Mouse (Mus musculus) CH12.LX (cell line): ENCODE data around the gene Frrs1. TPM values are rescaled to one million over a fixed set of nuclear protein-coding genes. Genes with fewer than 3 reads are reported as not detected.

ENCODE experiments used
- DNase-seq: peaks from one replicate; pipeline ENCODE4 v3.0.0-alpha.2; 2013; ENCODE audit errors: extremely low read depth
- H3K27ac ChIP-seq: 2 replicates; pipeline ENCODE4 v1.5.1; 2012; ENCODE audit warnings: low read depth, mild to moderate bottlenecking, control low read depth, moderate library complexity; ENCODE audit not compliant: insufficient read depth
- H3K27me3 ChIP-seq: replicated peaks from 2 replicates; pipeline ENCODE3; 2012; ENCODE audit warnings: inconsistent platforms
- H3K36me3 ChIP-seq, 2 experiments: replicated peaks in 1 of 2; 2 replicates each; pipeline versions ENCODE3 to v1.6.1; 2012; ENCODE audit warnings: inconsistent platforms in 1 of 2, low read length in 1 of 2, mild to moderate bottlenecking in 1 of 2, mixed read lengths in 1 of 2, moderate library complexity in 1 of 2; ENCODE audit not compliant: control insufficient read depth in 1 of 2, insufficient read depth in 1 of 2
- H3K4me1 ChIP-seq, 2 experiments: 2 replicates each; pipeline ENCODE4 v1.6.1; 2012; ENCODE audit warnings: inconsistent platforms in 1 of 2, moderate library complexity in 1 of 2; ENCODE audit not compliant: insufficient read depth in 2 of 2, control insufficient read depth in 1 of 2
- H3K4me2 ChIP-seq: 2 replicates; pipeline ENCODE4 v1.6.1; 2012; ENCODE audit warnings: low read depth, mild to moderate bottlenecking, control low read depth; ENCODE audit not compliant: poor library complexity, insufficient read depth, severe bottlenecking
- H3K4me3 ChIP-seq, 3 experiments: fragments of 150-350 bp in 1 of 3; sonication (generic) in 1 of 3; replicated peaks in 1 of 3; 2 replicates each; pipeline versions ENCODE3 to v1.5.1; 2011 to 2012; ENCODE audit warnings: low read depth in 2 of 3, low read length in 2 of 3, mild to moderate bottlenecking in 2 of 3, moderate library complexity in 2 of 3, control low read depth in 1 of 3, improper control_type of control experiment in 1 of 3, inconsistent platforms in 1 of 3, mixed read lengths in 1 of 3; ENCODE audit not compliant: poor library complexity in 1 of 3
- H3K79me2 ChIP-seq: replicated peaks from 2 replicates; pipeline ENCODE4 v1.6.1; 2012; ENCODE audit warnings: mild to moderate bottlenecking, moderate library complexity; ENCODE audit not compliant: control insufficient read depth, poor library complexity, insufficient read depth, severe bottlenecking; ENCODE audit errors: extremely low read depth
- H3K9ac ChIP-seq: 2 replicates; pipeline ENCODE4 v1.6.1; 2012; ENCODE audit warnings: low read depth, mild to moderate bottlenecking, control low read depth, moderate library complexity; ENCODE audit not compliant: insufficient read depth
- H3K9me3 ChIP-seq: replicated peaks from 2 replicates; pipeline ENCODE3; 2012; ENCODE audit warnings: low read length, inconsistent platforms, mixed read lengths
- BHLHE40 ChIP-seq: IDR thresholded peaks from 2 replicates; pipeline ENCODE4 v1.6.1; 2011; ENCODE audit warnings: mild to moderate bottlenecking, low read depth, low read length, improper control_type of control experiment
- CTCF ChIP-seq, 2 experiments: IDR thresholded peaks in 1 of 2; conservative IDR thresholded peaks in 1 of 2; 2 replicates each; pipeline ENCODE4 v1.5.1; 2011 to 2012; ENCODE audit warnings: low read depth in 2 of 2, low read length in 2 of 2, improper control_type of control experiment in 1 of 2, inconsistent platforms in 1 of 2, mild to moderate bottlenecking in 1 of 2, moderate library complexity in 1 of 2
- E2F4 ChIP-seq: IDR thresholded peaks from 2 replicates; pipeline ENCODE4 v1.6.1; 2011; ENCODE audit warnings: low read depth, low read length, improper control_type of control experiment; ENCODE audit not compliant: insufficient replicate concordance
- GABPA ChIP-seq: IDR thresholded peaks from 2 replicates; pipeline ENCODE4 v1.6.1; 2012; ENCODE audit warnings: low read depth, low read length, improper control_type of control experiment, inconsistent platforms; ENCODE audit not compliant: insufficient replicate concordance
- HCFC1 ChIP-seq: IDR thresholded peaks from 2 replicates; pipeline ENCODE4 v1.6.1; 2012; ENCODE audit warnings: low read depth, mild to moderate bottlenecking, inconsistent platforms, low read length, improper control_type of control experiment
- IRF4 ChIP-seq: IDR thresholded peaks from 2 replicates; pipeline ENCODE4 v1.6.1; 2014; ENCODE audit warnings: low read depth, mild to moderate bottlenecking, inconsistent platforms, low read length, improper control_type of control experiment
- JUN ChIP-seq: IDR thresholded peaks from 2 replicates; pipeline ENCODE4 v1.6.1; 2011; ENCODE audit warnings: low read depth, mild to moderate bottlenecking, low read length, improper control_type of control experiment, moderate library complexity; ENCODE audit not compliant: insufficient read depth
- KAT2A ChIP-seq: IDR thresholded peaks from 2 replicates; pipeline ENCODE4 v1.6.1; 2012; ENCODE audit warnings: low read length, improper control_type of control experiment, inconsistent platforms; ENCODE audit not compliant: insufficient replicate concordance
- MAFK ChIP-seq: IDR thresholded peaks from 2 replicates; pipeline ENCODE4 v1.6.1; 2011; ENCODE audit warnings: low read length, improper control_type of control experiment; ENCODE audit not compliant: insufficient replicate concordance
- MAX ChIP-seq: IDR thresholded peaks from 2 replicates; pipeline ENCODE4 v1.6.1; 2011; ENCODE audit warnings: low read length, improper control_type of control experiment
- MEF2A ChIP-seq: IDR thresholded peaks from 2 replicates; pipeline ENCODE4 v1.6.1; 2014; ENCODE audit warnings: low read depth, mild to moderate bottlenecking, inconsistent platforms, low read length, improper control_type of control experiment, borderline replicate concordance
- MXI1 ChIP-seq: IDR thresholded peaks from 2 replicates; pipeline ENCODE4 v1.6.1; 2011; ENCODE audit warnings: mild to moderate bottlenecking, low read depth, low read length, improper control_type of control experiment
- NELFE ChIP-seq: IDR thresholded peaks from 2 replicates; pipeline ENCODE4 v1.6.1; 2011; ENCODE audit warnings: low read depth, low read length, improper control_type of control experiment
- NRF1 ChIP-seq: IDR thresholded peaks from 2 replicates; pipeline ENCODE4 v1.6.1; 2014; ENCODE audit warnings: low read depth, mild to moderate bottlenecking, inconsistent platforms, low read length, improper control_type of control experiment, moderate library complexity
- PAX5 ChIP-seq: IDR thresholded peaks from 2 replicates; pipeline ENCODE4 v1.6.1; 2012; ENCODE audit warnings: low read length, inconsistent platforms, mixed read lengths
- POLR2AphosphoS2 ChIP-seq: IDR thresholded peaks from 2 replicates; pipeline ENCODE4 v1.6.1; 2011; ENCODE audit warnings: low read depth, low read length, improper control_type of control experiment
- RCOR1 ChIP-seq: conservative IDR thresholded peaks from 2 replicates; pipeline ENCODE4 v1.6.1; 2012; ENCODE audit warnings: low read depth, mild to moderate bottlenecking, inconsistent platforms, low read length, improper control_type of control experiment
- SIN3A ChIP-seq: IDR thresholded peaks from 2 replicates; pipeline ENCODE4 v1.6.1; 2012; ENCODE audit warnings: low read length, improper control_type of control experiment, inconsistent platforms
- SMC3 ChIP-seq: IDR thresholded peaks from 2 replicates; pipeline ENCODE4 v1.6.1; 2011; ENCODE audit warnings: low read depth, low read length, improper control_type of control experiment
- TBP ChIP-seq: conservative IDR thresholded peaks from 2 replicates; pipeline ENCODE4 v1.6.1; 2011; ENCODE audit warnings: low read depth, low read length, improper control_type of control experiment
- TCF12 ChIP-seq: IDR thresholded peaks from 2 replicates; pipeline ENCODE4 v1.6.1; 2014; ENCODE audit warnings: low read depth, mild to moderate bottlenecking, inconsistent platforms, low read length, improper control_type of control experiment
- UBTF ChIP-seq: IDR thresholded peaks from 2 replicates; pipeline ENCODE4 v1.6.1; 2012; ENCODE audit warnings: low read depth, mild to moderate bottlenecking, inconsistent platforms, low read length, improper control_type of control experiment, moderate library complexity
- USF1 ChIP-seq: IDR thresholded peaks from 2 replicates; pipeline ENCODE4 v1.6.1; 2014; ENCODE audit warnings: low read depth, mild to moderate bottlenecking, inconsistent platforms, low read length, improper control_type of control experiment
- USF2 ChIP-seq: conservative IDR thresholded peaks from 2 replicates; pipeline ENCODE4 v1.6.1; 2011; ENCODE audit warnings: low read depth, low read length, improper control_type of control experiment
- ZC3H11A ChIP-seq: IDR thresholded peaks from 2 replicates; pipeline ENCODE4 v1.6.1; 2012; ENCODE audit warnings: low read depth, mild to moderate bottlenecking, inconsistent platforms, low read length, improper control_type of control experiment
- ZKSCAN1 ChIP-seq: IDR thresholded peaks from 2 replicates; pipeline ENCODE4 v1.6.1; 2012; ENCODE audit warnings: low read depth, inconsistent platforms, low read length, improper control_type of control experiment, borderline replicate concordance
- ZMIZ1 ChIP-seq: IDR thresholded peaks from 2 replicates; pipeline ENCODE4 v1.6.1; 2012; ENCODE audit warnings: low read depth, mild to moderate bottlenecking, inconsistent platforms, low read length, improper control_type of control experiment
- ZNF384 ChIP-seq: IDR thresholded peaks from 2 replicates; pipeline ENCODE4 v1.6.1; 2012; ENCODE audit warnings: low read depth, low read length, improper control_type of control experiment, inconsistent platforms
- dilution Hi-C: fragments of 300-500 bp; cut with MboI; formaldehyde crosslinking; loops from 2 replicates; pipeline ENCODE4 v1.14.3; 2020; ENCODE audit warnings: low sequenced_read_pairs; ENCODE audit not compliant: extremely low pct_unique_long_range_greater_than_20kb, extremely low pct_ligation_motif_present
- in situ Hi-C: fragments of 300-500 bp; cut with MboI; formaldehyde crosslinking; loops from 3 replicates; pipeline ENCODE4 v1.14.3; 2019; ENCODE audit warnings: low sequenced_read_pairs, low pct_ligation_motif_present, low pct_unique_long_range_greater_than_20kb, mixed read lengths
- polyA plus RNA-seq: library from polyadenylated mRNA; unstranded; fragments of >175 nt; gene quantifications from 2 replicates; pipeline ENCODE4 v1.2.1, GENCODE M21; 2012; ENCODE audit warnings: low read depth; ENCODE audit not compliant: insufficient read length
- total RNA-seq, 2 experiments: library from RNA; depleted of rRNA; stranded (reverse); fragments of 300-350 nt in 1 of 2; fragments of >200 nt in 1 of 2; gene quantifications; 2 replicates each; pipeline ENCODE4 v1.2.3; 2012 to 2014

The Frrs1 gene
- total and polyA plus RNA-seq, 3 experiments = 11.0 to 34.9 (median 16.5) TPM

GRCm38 (mm10) chr3:116831324-116831723, 27.9 kb upstream of the Frrs1 start:
- Histone ChIP-seq H3K9me3 (no peaks in the 10 kb centered on the region), H3K4me2 (no peak overlapping the region), H3K27me3 (no peaks in the 10 kb centered on the region), H3K27ac (no peak overlapping the region), H3K79me2 (no peaks in the 10 kb centered on the region), H3K9ac (no peak overlapping the region), H3K4me1 (peaks cover 0 to 6% of the 10 kb centered on the region in 2 experiments; a peak in 2 of 4 replicates), H3K36me3 (no peaks in the 10 kb centered on the region), H3K4me3 (no peak overlapping the region)
- no peak for TF ChIP-seq ZC3H11A
- no peak for TF ChIP-seq KAT2A
- TF ChIP-seq SMC3 = no peak
- no peak for TF ChIP-seq UBTF
- no peak for TF ChIP-seq MAX
- TF ChIP-seq USF2 = no peak
- TF ChIP-seq PAX5 = no peak
- TF ChIP-seq MAFK = no peak
- TF ChIP-seq POLR2AphosphoS2 = no peak
- no peak for TF ChIP-seq GABPA
- TF ChIP-seq TBP = no peak
- TF ChIP-seq MXI1 = no peak
- no peak for TF ChIP-seq E2F4
- no peak for TF ChIP-seq MEF2A
- no peak for TF ChIP-seq CTCF (conservative IDR thresholded peaks at IDR 0.05 in 1 of 2, IDR thresholded peaks at IDR 0.05 in 1 of 2; ENCODE audit: low read depth in 2 of 2, low read length in 2 of 2)
- no peak for TF ChIP-seq ZNF384
- dilution Hi-C loops = no loop called here
- in situ Hi-C loops = loop anchor here (10.0 to 25.0 kb wide), 2 partner anchors 87 to 494 kb away; no protein-coding TSS in a partner anchor
- no peak for DNase-seq

- no peak for DNase-seq
- Histone ChIP-seq H3K27me3 (no peaks in the 10 kb centered on the region), H3K9me3 (no peaks in the 10 kb centered on the region), H3K9ac (no peak overlapping the region), H3K4me1 (peaks cover 2 to 6% of the 10 kb centered on the region in 2 experiments; a peak in 2 of 4 replicates), H3K4me2 (no peak overlapping the region), H3K79me2 (no peaks in the 10 kb centered on the region), H3K4me3 (no peak overlapping the region), H3K36me3 (no peaks in the 10 kb centered on the region), H3K27ac (no peak overlapping the region)
- in situ Hi-C loops = loop anchor here (10.0 to 25.0 kb wide), 2 partner anchors 88 to 495 kb away; no protein-coding TSS in a partner anchor
- TF ChIP-seq ZKSCAN1 = no peak
- no peak for TF ChIP-seq KAT2A
- no peak for TF ChIP-seq BHLHE40
- no peak for TF ChIP-seq TCF12
- no peak for TF ChIP-seq ZMIZ1
- TF ChIP-seq NRF1 = no peak
- TF ChIP-seq SIN3A = no peak
- no peak for TF ChIP-seq IRF4
- no peak for TF ChIP-seq USF1
- no peak for TF ChIP-seq PAX5
- TF ChIP-seq NELFE = no peak
- TF ChIP-seq RCOR1 = no peak
- no peak for TF ChIP-seq SMC3
- TF ChIP-seq POLR2AphosphoS2 = no peak
- TF ChIP-seq JUN = no peak
- TF ChIP-seq HCFC1 = no peak
- TF ChIP-seq MEF2A = no peak
- TF ChIP-seq CTCF (conservative IDR thresholded peaks at IDR 0.05 in 1 of 2, IDR thresholded peaks at IDR 0.05 in 1 of 2; ENCODE audit: low read depth in 2 of 2, low read length in 2 of 2) = no peak
- dilution Hi-C loops = no loop called here
Measured at GRCm38 (mm10) chr3:116832526-116833310, 26.5 kb upstream of the Frrs1 start.
